Mouse (Mus musculus) ES-Bruce4 (cell line): ENCODE data around the gene Celf2. TPM values are rescaled to one million over a fixed set of nuclear protein-coding genes. Genes with fewer than 3 reads are reported as not detected.

Experiments used
- H3K27ac ChIP-seq: 2 replicates; pipeline ENCODE4 v1.5.1; 2012; ENCODE audit warnings: low read length, inconsistent platforms; ENCODE audit not compliant: insufficient read depth
- H3K27me3 ChIP-seq: 2 replicates; pipeline ENCODE4 v1.6.1; 2012; ENCODE audit warnings: mild to moderate bottlenecking, low read length, inconsistent platforms; ENCODE audit not compliant: control insufficient read depth, poor library complexity, insufficient read depth, severe bottlenecking
- H3K36me3 ChIP-seq: 2 replicates; pipeline ENCODE4 v1.6.1; 2012; ENCODE audit warnings: inconsistent platforms, mild to moderate bottlenecking, low read length, moderate library complexity; ENCODE audit not compliant: control insufficient read depth, poor library complexity, insufficient read depth, severe bottlenecking
- H3K4me1 ChIP-seq: one replicate; pipeline ENCODE4 v1.8.1; 2011; ENCODE audit warnings: low read length; ENCODE audit not compliant: control insufficient read depth, insufficient read depth
- H3K4me3 ChIP-seq: 2 replicates; pipeline ENCODE4 v1.5.1; 2011; ENCODE audit warnings: low read depth, mild to moderate bottlenecking, low read length
- H3K9ac ChIP-seq: 2 replicates; pipeline ENCODE4 v1.6.1; 2012; ENCODE audit warnings: low read depth, mild to moderate bottlenecking, inconsistent platforms; ENCODE audit not compliant: poor library complexity, severe bottlenecking
- H3K9me3 ChIP-seq: replicated peaks from 2 replicates; pipeline ENCODE4 v1.6.1; 2012; ENCODE audit warnings: mild to moderate bottlenecking, low read length, inconsistent platforms; ENCODE audit not compliant: control insufficient read depth, poor library complexity, insufficient read depth, severe bottlenecking
- CTCF ChIP-seq: IDR thresholded peaks from one replicate; pipeline ENCODE4 v1.8.1; 2011; ENCODE audit warnings: low read depth, low read length
- EP300 ChIP-seq: IDR thresholded peaks from 2 replicates; pipeline ENCODE4 v1.6.1; 2011; ENCODE audit warnings: low read depth, low read length; ENCODE audit not compliant: insufficient read depth
- POLR2A ChIP-seq: IDR thresholded peaks from one replicate; pipeline ENCODE4 v1.8.1; 2011; ENCODE audit warnings: low read length; ENCODE audit not compliant: insufficient read depth
- polyA plus RNA-seq: library from polyadenylated mRNA; stranded (reverse); fragments of >200 nt; gene quantifications from 2 replicates; pipeline ENCODE4 v1.2.4, GENCODE M21; 2011; ENCODE audit warnings: low read depth; ENCODE audit not compliant: missing spikeins, insufficient read depth, insufficient read length

Gene Celf2
- polyA plus RNA-seq, 1 experiment: 10.6 TPM

GRCm38 (mm10) chr2:6728840-6729252 is 780.5 kb downstream of the Celf2 start:
- Histone ChIP-seq H3K27me3 (no peaks in the 10 kb centered on the region), H3K36me3 (no peaks in the 10 kb centered on the region), H3K27ac (no peak overlapping the region), H3K4me3 (no peak overlapping the region), H3K9me3 (no peaks in the 10 kb centered on the region), H3K4me1 (no peaks in the 10 kb centered on the region), H3K9ac (no peak overlapping the region)
- TF ChIP-seq POLR2A (no peak), EP300 (no peak), CTCF (no peak)

GRCm38 (mm10) chr2:6727366-6727765 is 782.0 kb downstream of the Celf2 start:
- Histone ChIP-seq H3K36me3 (no peaks in the 10 kb centered on the region), H3K27me3 (no peaks in the 10 kb centered on the region), H3K4me3 (no peak overlapping the region), H3K9ac (no peak overlapping the region), H3K9me3 (no peaks in the 10 kb centered on the region), H3K4me1 (no peaks in the 10 kb centered on the region), H3K27ac (no peak overlapping the region)
- TF ChIP-seq EP300 (no peak), CTCF (no peak), POLR2A (no peak)

GRCm38 (mm10) chr2:6726071-6726470 is 783.3 kb downstream of the Celf2 start:
- no peaks in the 10 kb centered on the region for H3K27me3 ChIP-seq
- H3K9ac ChIP-seq: no peak overlapping the region
- H3K27ac ChIP-seq: no peak overlapping the region
- H3K4me3 ChIP-seq: no peak overlapping the region
- H3K4me1 ChIP-seq: no peaks in the 10 kb centered on the region
- H3K9me3 ChIP-seq: no peaks in the 10 kb centered on the region
- TF ChIP-seq POLR2A (no peak), CTCF (peak; percentile 15)
- H3K36me3 ChIP-seq: no peaks in the 10 kb centered on the region

GRCm38 (mm10) chr2:6723602-6724001 is 785.8 kb downstream of the Celf2 start:
- Histone ChIP-seq H3K27ac (no peak overlapping the region), H3K27me3 (no peaks in the 10 kb centered on the region), H3K36me3 (no peaks in the 10 kb centered on the region), H3K9ac (no peak overlapping the region), H3K9me3 (no peaks in the 10 kb centered on the region), H3K4me3 (no peak overlapping the region), H3K4me1 (no peaks in the 10 kb centered on the region)
- TF ChIP-seq POLR2A (no peak), CTCF (no peak), EP300 (no peak)

GRCm38 (mm10) chr2:6721460-6722401 is 787.6 kb downstream of the Celf2 start:
- no peaks in the 10 kb centered on the region for H3K36me3 ChIP-seq
- H3K9me3 ChIP-seq: no peaks in the 10 kb centered on the region
- no peaks in the 10 kb centered on the region for H3K27me3 ChIP-seq
- no peak overlapping the region for H3K27ac ChIP-seq
- no peak overlapping the region for H3K4me3 ChIP-seq
- H3K4me1 ChIP-seq: no peaks in the 10 kb centered on the region
- no peak overlapping the region for H3K9ac ChIP-seq
- TF ChIP-seq EP300 (no peak), CTCF (no peak), POLR2A (no peak)

GRCm38 (mm10) chr2:6720753-6721459 is 788.5 kb downstream of the Celf2 start:
- Histone ChIP-seq H3K9ac (no peak overlapping the region), H3K4me1 (no peaks in the 10 kb centered on the region), H3K4me3 (no peak overlapping the region), H3K27me3 (no peaks in the 10 kb centered on the region), H3K36me3 (no peaks in the 10 kb centered on the region), H3K27ac (no peak overlapping the region), H3K9me3 (no peaks in the 10 kb centered on the region)
- TF ChIP-seq POLR2A (no peak), EP300 (no peak), CTCF (no peak)
